Mouse (Mus musculus): Measurements from ENCODE around the gene Crx. TPM values are rescaled to one million over a fixed set of nuclear protein-coding genes. Genes with fewer than 3 reads are reported as not detected.
"Not testable (repeated sequence)": the region's sequence is repeated elsewhere in the genome, so short reads cannot be mapped to it uniquely, and the experiment has no call there.

The Crx gene
- not detected in 2 replicates for polyA plus RNA-seq (2016; fragmentation: Nextera tagmentation; extraction: Ambion mirVana)

DNA sequence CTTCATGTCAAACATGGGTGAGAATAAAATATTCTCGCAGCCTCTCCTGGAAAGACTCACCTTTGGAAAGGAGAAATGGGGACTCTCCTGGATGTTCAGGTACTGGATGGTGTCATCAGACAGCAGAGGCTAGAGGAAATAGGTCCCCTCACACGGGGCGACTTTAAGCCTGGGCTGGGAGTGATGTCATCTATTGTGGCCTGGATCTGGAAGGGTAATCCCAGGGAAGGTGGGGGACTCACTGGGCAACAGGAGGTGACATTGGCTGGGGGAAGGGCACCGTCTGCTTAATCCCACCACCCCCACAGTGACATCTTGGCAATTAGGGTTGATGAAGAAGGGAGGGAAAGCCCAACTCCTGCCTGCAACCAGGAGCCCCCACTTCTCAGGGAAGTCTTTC is at the start of gene Crx:
Gene Crx, minus strand, starts transcription at position 213 of the 400 bp plus-strand sequence.
- H3K27me3 ChIP-seq (ENCODE audit: insufficient read depth, poor library complexity, severe bottlenecking) = no peaks in the 10 kb centered on the region
- H3K4me1 ChIP-seq (replicated peaks) = peaks cover 4% of the 10 kb centered on the region; the same call in 1 of the 2 replicates
- peaks cover 5% of the 10 kb centered on the region; the same call in 1 of the 2 replicates for H3K9me3 ChIP-seq
- no peak for DNase-seq (ENCODE audit: low spot score)
- WGBS = 55% methylated on average over 4 of the region's 4 CpGs
- H3K4me3 ChIP-seq = no peak within 1 kb of the TSS
- H3K27ac ChIP-seq = no peak within 1 kb of the TSS
- no peaks in the 10 kb centered on the region for H3K36me3 ChIP-seq

GRCm38 (mm10) chr7:15922220-15922773 is 42.5 kb upstream of the Crx start, which contains the start of gene Selenow:
Gene Selenow (minus strand): TSS chr7:15922402.
- under 1% methylated on average over 33 of the region's 33 CpGs for WGBS
- Histone ChIP-seq H3K36me3 (peaks cover 35% of the 10 kb centered on the region), H3K27me3 (ENCODE audit: insufficient read depth, poor library complexity, severe bottlenecking) (peaks cover 7% of the 10 kb centered on the region), H3K9me3 (no peaks in the 10 kb centered on the region), H3K4me3 (peak within 1 kb of the TSS; percentile 72), H3K27ac (peak within 1 kb of the TSS; percentile 98), H3K4me1 (replicated peaks) (peaks cover 23% of the 10 kb centered on the region)
- peak; percentile 93 for DNase-seq (ENCODE audit: low spot score)

DNA sequence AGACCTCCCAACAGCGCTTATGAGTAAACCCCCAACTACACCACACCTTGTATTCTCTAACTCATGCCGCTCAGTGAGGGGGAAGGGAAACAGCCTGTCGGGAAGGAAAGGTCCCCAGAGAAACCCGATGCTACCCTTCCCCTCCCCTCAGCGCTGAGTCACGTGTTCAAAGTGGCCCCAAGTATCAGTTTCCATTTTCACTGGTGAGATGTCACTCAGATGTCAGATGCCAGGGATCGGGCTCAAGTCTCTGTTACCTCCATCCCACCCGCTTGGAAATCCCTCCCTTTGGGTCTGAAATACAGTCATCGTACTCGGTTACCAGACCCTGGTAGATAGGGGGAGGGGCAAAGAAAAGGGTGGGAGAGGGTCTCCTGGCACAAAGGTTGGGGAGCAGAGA is 42.0 kb upstream of the Crx start:
- Histone ChIP-seq H3K4me1 (replicated peaks) (peaks cover 23% of the 10 kb centered on the region), H3K4me3 (peak overlapping the region; percentile 72), H3K27me3 (ENCODE audit: insufficient read depth, poor library complexity, severe bottlenecking) (peaks cover 7% of the 10 kb centered on the region), H3K27ac (peak overlapping the region; percentile 98), H3K9me3 (no peaks in the 10 kb centered on the region), H3K36me3 (peaks cover 40% of the 10 kb centered on the region)
- whole genome bisulfite sequencing = 2% methylated on average over 10 of the region's 10 CpGs
- peak; percentile 71 for DNase-seq (ENCODE audit: low spot score)

- Histone ChIP-seq H3K4me1 (replicated peaks) (peaks cover 23% of the 10 kb centered on the region), H3K27me3 (ENCODE audit: insufficient read depth, poor library complexity, severe bottlenecking) (peaks cover 7% of the 10 kb centered on the region), H3K36me3 (peaks cover 50% of the 10 kb centered on the region), H3K27ac (peak overlapping the region; percentile 98; the same call in 1 of the 2 replicates), H3K9me3 (no peaks in the 10 kb centered on the region), H3K4me3 (peak overlapping the region; percentile 72)
- WGBS = 92% methylated on average over 6 of the region's 6 CpGs
- DNase-seq (ENCODE audit: low spot score) = no peak
Measured at GRCm38 (mm10) chr7:15920645-15921190, 41.0 kb upstream of the Crx start.

DNA sequence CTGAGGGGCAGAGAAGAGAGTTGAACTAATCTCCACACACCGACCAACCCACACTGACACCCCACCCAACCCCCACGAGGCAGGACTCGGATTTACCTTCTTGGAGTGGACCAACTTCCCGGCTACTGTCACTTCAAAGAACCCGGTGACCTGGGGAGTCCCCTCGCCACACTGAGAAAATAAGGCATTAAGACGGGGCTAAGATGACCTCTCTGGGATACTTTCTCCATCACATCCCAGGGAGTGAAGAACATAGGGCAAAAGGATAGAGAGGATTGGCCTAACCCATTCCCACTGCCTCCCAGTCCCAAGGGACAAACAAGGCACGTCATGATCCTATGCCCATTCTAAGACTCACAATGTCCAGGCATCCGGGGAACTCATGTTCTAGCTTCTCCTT is 40.2 kb upstream of the Crx start:
- H3K36me3 ChIP-seq = peaks cover 50% of the 10 kb centered on the region
- no peak overlapping the region for H3K27ac ChIP-seq
- DNase-seq (ENCODE audit: low spot score) = no peak
- H3K27me3 ChIP-seq (ENCODE audit: insufficient read depth, poor library complexity, severe bottlenecking) = peaks cover 7% of the 10 kb centered on the region
- no peaks in the 10 kb centered on the region for H3K9me3 ChIP-seq
- peaks cover 23% of the 10 kb centered on the region for H3K4me1 ChIP-seq (replicated peaks)
- WGBS = 91% methylated on average over 9 of the region's 9 CpGs
- H3K4me3 ChIP-seq = peak overlapping the region; percentile 72; the same call in 1 of the 2 replicates

GRCm38 (mm10) chr7:15918371-15918770 is 38.6 kb upstream of the Crx start:
- Histone ChIP-seq H3K27ac (no peak overlapping the region), H3K36me3 (peaks cover 50% of the 10 kb centered on the region), H3K9me3 (no peaks in the 10 kb centered on the region), H3K4me1 (replicated peaks) (peaks cover 23% of the 10 kb centered on the region), H3K27me3 (ENCODE audit: insufficient read depth, poor library complexity, severe bottlenecking) (peaks cover 3% of the 10 kb centered on the region), H3K4me3 (no peak overlapping the region)
- no peak for DNase-seq (ENCODE audit: low spot score)

DNA sequence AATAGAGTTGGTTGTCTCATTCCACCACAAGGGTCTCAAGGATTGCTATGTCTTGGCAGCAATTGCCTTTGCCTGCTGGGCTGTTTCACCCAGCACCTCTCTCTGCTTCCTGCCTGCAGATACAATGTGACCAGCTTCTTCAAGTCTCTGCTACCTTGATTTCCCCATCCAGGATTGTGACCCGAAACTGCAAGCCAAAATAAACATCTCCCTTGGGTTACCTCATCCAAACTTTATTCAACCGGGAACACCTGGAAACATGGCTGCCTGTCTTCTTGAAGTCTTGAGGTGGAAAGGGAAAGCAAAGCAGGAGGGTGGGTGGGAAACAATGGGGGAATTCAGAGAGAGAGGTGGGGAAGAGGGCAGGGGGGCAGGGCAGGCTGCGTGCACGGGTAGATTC is 37.2 kb upstream of the Crx start:
- Histone ChIP-seq H3K9me3 (no peaks in the 10 kb centered on the region), H3K36me3 (peaks cover 50% of the 10 kb centered on the region), H3K27ac (no peak overlapping the region), H3K4me3 (no peak overlapping the region), H3K4me1 (replicated peaks) (peaks cover 21% of the 10 kb centered on the region), H3K27me3 (ENCODE audit: insufficient read depth, poor library complexity, severe bottlenecking) (no peaks in the 10 kb centered on the region)
- no peak for DNase-seq (ENCODE audit: low spot score)
- WGBS = 76% methylated on average over 4 of the region's 4 CpGs

DNA sequence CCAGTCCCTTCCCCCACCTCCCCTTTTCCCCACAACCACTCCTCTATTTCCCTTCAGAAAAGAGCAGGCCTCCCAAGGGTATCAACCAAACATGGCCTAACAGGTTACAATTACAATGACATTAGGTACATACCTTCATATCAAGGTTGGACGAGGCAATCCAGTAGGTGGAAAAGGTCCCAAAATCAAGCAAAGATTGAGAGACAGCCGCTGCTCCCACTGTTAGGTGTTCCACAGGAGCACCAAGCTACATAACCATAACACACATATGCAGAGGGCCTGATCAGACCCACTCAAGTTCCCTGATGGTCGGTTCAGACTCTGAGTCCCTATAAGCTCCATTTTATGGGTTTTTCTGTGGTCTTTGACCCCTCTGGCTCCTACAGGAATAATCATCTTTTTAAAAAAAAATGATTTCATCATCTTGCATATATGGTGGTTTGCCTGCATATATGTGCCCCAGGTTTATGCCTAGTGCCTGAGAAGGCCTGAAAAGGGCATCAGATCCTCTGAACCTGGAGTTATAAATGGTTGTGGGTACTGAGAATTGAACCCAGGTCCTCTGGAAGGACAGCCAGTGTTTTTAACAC is 36.5 kb upstream of the Crx start:
- Histone ChIP-seq H3K9me3 (no peaks in the 10 kb centered on the region), H3K36me3 (peaks cover 50% of the 10 kb centered on the region), H3K4me3 (no peak overlapping the region), H3K27ac (no peak overlapping the region), H3K4me1 (replicated peaks) (peaks cover 16% of the 10 kb centered on the region), H3K27me3 (ENCODE audit: insufficient read depth, poor library complexity, severe bottlenecking) (no peaks in the 10 kb centered on the region)
- DNase-seq (ENCODE audit: low spot score) = no peak
- WGBS = 90% methylated on average over 3 of the region's 3 CpGs

DNA sequence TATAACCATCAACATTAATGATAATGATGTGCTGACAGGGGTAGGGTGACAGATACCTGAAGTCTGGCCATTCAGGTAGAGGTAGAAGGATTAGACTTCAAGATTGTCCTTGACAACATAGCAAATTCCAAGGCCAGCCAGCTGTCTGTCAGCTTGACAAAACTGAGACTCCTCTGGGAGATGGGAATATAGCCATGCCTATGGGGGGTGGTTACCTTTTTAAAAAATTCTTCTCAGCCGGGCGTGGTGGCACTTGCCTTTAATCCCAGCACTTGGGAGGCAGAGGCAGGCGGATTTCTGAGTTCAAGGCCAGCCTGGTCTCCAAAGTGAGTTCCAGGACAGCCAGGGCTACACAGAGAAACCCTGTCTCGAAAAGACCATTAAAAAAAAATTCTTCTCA is 35.9 kb upstream of the Crx start:
- H3K9me3 ChIP-seq; H3K27me3 ChIP-seq (ENCODE audit: insufficient read depth, poor library complexity, severe bottlenecking); DNase-seq (ENCODE audit: low spot score); H3K27ac ChIP-seq; H3K4me3 ChIP-seq: not testable (repeated sequence)
- Histone ChIP-seq H3K4me1 (replicated peaks) (peaks cover 11% of the 10 kb centered on the region), H3K36me3 (peaks cover 48% of the 10 kb centered on the region)
- 86% methylated on average over 4 of the region's 4 CpGs for WGBS

GRCm38 (mm10) chr7:15914751-15915150 is 35.0 kb upstream of the Crx start:
- H3K27ac ChIP-seq = no peak overlapping the region
- WGBS = 85% methylated on average over 2 of the region's 2 CpGs
- H3K27me3 ChIP-seq (ENCODE audit: insufficient read depth, poor library complexity, severe bottlenecking) = no peaks in the 10 kb centered on the region
- H3K4me3 ChIP-seq = no peak overlapping the region
- H3K4me1 ChIP-seq (replicated peaks) = peaks cover 3% of the 10 kb centered on the region; the same call in 1 of the 2 replicates
- no peak for DNase-seq (ENCODE audit: low spot score)
- no peaks in the 10 kb centered on the region for H3K9me3 ChIP-seq
- peaks cover 39% of the 10 kb centered on the region for H3K36me3 ChIP-seq

DNA sequence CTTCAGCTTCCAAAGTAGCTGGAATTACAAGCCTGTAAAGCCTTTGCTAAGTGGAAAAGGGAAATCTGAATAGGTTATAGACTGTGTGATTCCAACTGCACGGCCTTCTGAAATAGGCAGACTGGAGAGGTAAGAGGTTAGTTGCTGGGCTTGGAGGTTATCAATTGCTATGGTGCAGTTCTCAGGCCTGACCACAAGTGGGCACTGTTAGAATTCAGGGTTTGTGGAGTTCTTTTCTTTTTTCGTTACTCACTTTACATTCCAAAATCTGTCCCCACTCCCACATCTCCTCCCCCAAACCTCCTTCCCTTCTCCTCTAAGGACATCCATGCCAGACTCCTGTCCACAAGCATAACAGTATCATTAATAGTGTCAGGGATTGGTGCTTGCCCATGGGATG is 34.5 kb upstream of the Crx start:
- Histone ChIP-seq H3K4me1 (replicated peaks) (peaks cover 3% of the 10 kb centered on the region; the same call in 1 of the 2 replicates), H3K27ac (no peak overlapping the region), H3K4me3 (no peak overlapping the region), H3K27me3 (ENCODE audit: insufficient read depth, poor library complexity, severe bottlenecking) (no peaks in the 10 kb centered on the region), H3K9me3 (no peaks in the 10 kb centered on the region), H3K36me3 (peaks cover 34% of the 10 kb centered on the region)
- 55% methylated on average over 2 of the region's 2 CpGs for WGBS
- DNase-seq (ENCODE audit: low spot score) = peak; percentile 40

DNA sequence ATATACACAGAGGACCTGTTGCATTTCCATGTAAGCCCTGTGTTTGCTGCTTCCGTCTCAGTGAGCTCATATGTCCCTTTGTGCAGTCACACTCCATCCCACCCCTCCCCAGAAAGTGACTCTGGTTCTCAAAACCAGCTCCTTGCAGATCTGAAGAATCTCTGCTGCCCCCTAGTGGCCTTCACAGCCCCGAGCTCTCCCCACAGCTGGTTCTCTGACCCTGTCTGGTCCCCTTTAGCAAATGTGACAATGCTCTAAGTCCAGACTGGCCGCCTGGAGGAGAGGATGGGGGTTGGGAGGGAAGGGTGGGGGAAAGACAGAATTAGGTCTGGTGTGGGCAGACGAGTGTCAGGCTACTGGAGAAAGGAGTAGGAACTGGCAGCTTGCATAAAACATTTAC is 32.4 kb upstream of the Crx start:
- Histone ChIP-seq H3K27ac (no peak overlapping the region), H3K9me3 (no peaks in the 10 kb centered on the region), H3K36me3 (peaks cover 13% of the 10 kb centered on the region), H3K4me3 (no peak overlapping the region), H3K4me1 (replicated peaks) (peaks cover 3% of the 10 kb centered on the region; the same call in 1 of the 2 replicates), H3K27me3 (ENCODE audit: insufficient read depth, poor library complexity, severe bottlenecking) (no peaks in the 10 kb centered on the region)
- 0% methylated on average over 4 of the region's 4 CpGs for WGBS
- peak; percentile 88 for DNase-seq (ENCODE audit: low spot score)

DNA sequence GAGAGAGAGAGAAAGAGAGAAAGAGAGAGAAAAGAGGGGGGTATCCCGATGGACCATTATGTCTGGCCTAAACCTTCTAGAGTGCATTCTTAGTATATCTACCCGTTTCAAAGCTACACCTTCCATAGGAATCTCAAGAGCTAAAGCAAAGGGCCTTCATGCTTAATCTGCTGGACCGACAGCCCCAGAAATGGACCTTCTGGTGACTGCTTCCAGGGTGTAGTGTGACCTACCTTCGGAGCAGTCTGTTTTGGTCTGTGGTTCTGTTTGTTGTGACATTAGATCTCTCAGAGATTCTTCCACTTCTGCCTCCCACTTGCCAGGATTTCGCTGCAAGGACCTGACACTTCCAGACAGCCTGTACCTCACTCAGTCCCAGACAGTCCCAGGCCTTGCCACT is 30.8 kb upstream of the Crx start:
- Histone ChIP-seq H3K4me1 (replicated peaks) (peaks cover 3% of the 10 kb centered on the region; the same call in 1 of the 2 replicates), H3K4me3 (no peak overlapping the region), H3K27me3 (ENCODE audit: insufficient read depth, poor library complexity, severe bottlenecking) (no peaks in the 10 kb centered on the region), H3K9me3 (no peaks in the 10 kb centered on the region), H3K36me3 (no peaks in the 10 kb centered on the region), H3K27ac (no peak overlapping the region)
- DNase-seq (ENCODE audit: low spot score) = no peak
- 85% methylated on average over 5 of the region's 5 CpGs for WGBS
